Mouse (Mus musculus) neural tube, embryonic 11.5 days (tissue): ENCODE measurements around the gene Ceacam10. TPM values are rescaled to one million over a fixed set of nuclear protein-coding genes. Genes with fewer than 3 reads are reported as not detected.
"Not testable (repeated sequence)": the region's sequence is repeated elsewhere in the genome, so short reads cannot be mapped to it uniquely, and the experiment has no call there.

ENCODE experiments used
- ATAC-seq: fragments of 200-750 bp; cut with Nextera tagmentation; 2 replicates; pipeline ENCODE4 v1.8.0; 2017; ENCODE audit warnings: moderate number of reproducible peaks, mild to moderate bottlenecking, moderate TSS enrichment, moderate library complexity; ENCODE audit not compliant: insufficient read depth, low FRiP score, low TSS enrichment
- DNase-seq: peaks from one replicate; pipeline ENCODE4 v3.0.0-alpha.2; 2015; ENCODE audit warnings: low spot score
- H3K27ac ChIP-seq: fragments of 300-500 bp; sonication (generic); 2 replicates; pipeline ENCODE4 v1.5.1; 2014; ENCODE audit warnings: low read depth, mild to moderate bottlenecking, low read length
- H3K27me3 ChIP-seq: fragments of 300-500 bp; sonication (generic); 2 replicates; pipeline ENCODE4 v1.6.1; 2014; ENCODE audit warnings: mild to moderate bottlenecking, low read length, mixed read lengths; ENCODE audit not compliant: control insufficient read depth, insufficient read depth
- H3K36me3 ChIP-seq: fragments of 300-500 bp; sonication (generic); 2 replicates; pipeline ENCODE4 v1.6.1; 2014; ENCODE audit warnings: mild to moderate bottlenecking, low read length, moderate library complexity, mixed read lengths; ENCODE audit not compliant: control insufficient read depth, insufficient read depth
- H3K4me1 ChIP-seq: fragments of 300-500 bp; sonication (generic); 2 replicates; pipeline ENCODE4 v1.6.1; 2014; ENCODE audit warnings: low read length, mixed read lengths; ENCODE audit not compliant: control insufficient read depth, insufficient read depth
- H3K4me2 ChIP-seq: fragments of 300-500 bp; sonication (generic); 2 replicates; pipeline ENCODE4 v1.6.1; 2014; ENCODE audit warnings: low read depth, mild to moderate bottlenecking, moderate library complexity
- H3K4me3 ChIP-seq: fragments of 300-500 bp; sonication (generic); 2 replicates; pipeline ENCODE4 v1.5.1; 2014; ENCODE audit warnings: low read depth, low read length
- H3K9ac ChIP-seq: fragments of 300-500 bp; sonication (generic); 2 replicates; pipeline ENCODE4 v1.6.1; 2014; ENCODE audit warnings: mild to moderate bottlenecking, low read length
- H3K9me3 ChIP-seq: fragments of 300-500 bp; sonication (generic); 2 replicates; pipeline ENCODE4 v1.6.1; 2016; ENCODE audit warnings: low read length; ENCODE audit not compliant: control insufficient read depth
- WGBS: fragments of 180-500 bp; shearing (Covaris S2); extraction: QIAGEN DNeasy Blood & Tissue Kit; methylation state at CpG from one replicate; pipeline ENCODE4 v1.1.7; 2014; 5-methylcytosine and 5-hydroxymethylcytosine counted together
- polyA plus RNA-seq: library from polyadenylated mRNA; unstranded; fragments of >200 nt; fragmentation: Nextera tagmentation; extraction: Ambion mirVana; gene quantifications from 2 replicates; pipeline ENCODE4 v1.2.1, GENCODE M21; 2014

The Ceacam10 gene
- polyA plus RNA-seq, result not detected in 2 replicates

DNA sequence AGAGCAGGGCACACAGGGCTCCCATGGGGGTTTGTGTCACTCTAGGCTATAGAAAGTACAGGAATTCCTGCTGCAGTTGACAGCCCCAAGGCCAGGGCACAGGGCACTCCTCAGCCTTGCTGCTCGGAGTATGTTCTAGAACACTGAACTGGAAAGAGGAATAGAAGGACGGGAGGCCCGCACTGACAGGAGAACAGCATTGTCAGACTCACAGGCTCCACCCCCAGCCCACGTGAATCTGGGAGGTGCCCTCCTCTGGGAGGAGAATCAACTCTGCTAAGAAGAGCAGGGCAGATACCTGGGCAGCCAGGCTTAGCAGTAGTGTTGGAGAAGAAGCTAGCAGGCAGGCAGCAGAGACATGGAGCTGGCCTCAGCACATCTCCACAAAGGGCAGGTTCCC lies at the start of gene Ceacam10:
TSS of gene Ceacam10 (plus strand) at position 289 of the 400 bp plus-strand sequence.
- H3K9ac ChIP-seq, H3K27ac ChIP-seq, H3K4me2 ChIP-seq, ATAC-seq, H3K9me3 ChIP-seq, H3K27me3 ChIP-seq, H3K4me1 ChIP-seq, DNase-seq, H3K36me3 ChIP-seq, H3K4me3 ChIP-seq: not testable (repeated sequence)
- 49% methylated on average over 4 of the region's 4 CpGs for WGBS

- no peak overlapping the region for H3K27ac ChIP-seq
- H3K36me3 ChIP-seq, result no peaks in the 10 kb centered on the region
- H3K9ac ChIP-seq, result no peak overlapping the region
- no peaks in the 10 kb centered on the region for H3K4me1 ChIP-seq
- H3K4me2 ChIP-seq, result peak overlapping the region; percentile 34
- peak; percentile 67 for DNase-seq
- H3K9me3 ChIP-seq, result no peaks in the 10 kb centered on the region
- ATAC-seq, result peak; percentile 75
- H3K4me3 ChIP-seq, result no peak overlapping the region
- H3K27me3 ChIP-seq, result no peaks in the 10 kb centered on the region
- 16% methylated on average over 17 of the region's 17 CpGs for WGBS
Observed at GRCm38 (mm10) chr7:24735970-24736670, 40.9 kb upstream of the Ceacam10 start.

GRCm38 (mm10) chr7:24750695-24751094 lies 26.3 kb upstream of the Ceacam10 start:
- H3K4me3 ChIP-seq, result no peak overlapping the region
- DNase-seq (no peak), ATAC-seq (no peak)
- no peaks in the 10 kb centered on the region for H3K9me3 ChIP-seq
- no peak overlapping the region for H3K27ac ChIP-seq
- H3K36me3 ChIP-seq, result no peaks in the 10 kb centered on the region
- no peaks in the 10 kb centered on the region for H3K4me1 ChIP-seq
- no peaks in the 10 kb centered on the region for H3K27me3 ChIP-seq
- no peak overlapping the region for H3K9ac ChIP-seq
- H3K4me2 ChIP-seq, result no peak overlapping the region
- 62% methylated on average over 4 of the region's 4 CpGs for WGBS

DNA sequence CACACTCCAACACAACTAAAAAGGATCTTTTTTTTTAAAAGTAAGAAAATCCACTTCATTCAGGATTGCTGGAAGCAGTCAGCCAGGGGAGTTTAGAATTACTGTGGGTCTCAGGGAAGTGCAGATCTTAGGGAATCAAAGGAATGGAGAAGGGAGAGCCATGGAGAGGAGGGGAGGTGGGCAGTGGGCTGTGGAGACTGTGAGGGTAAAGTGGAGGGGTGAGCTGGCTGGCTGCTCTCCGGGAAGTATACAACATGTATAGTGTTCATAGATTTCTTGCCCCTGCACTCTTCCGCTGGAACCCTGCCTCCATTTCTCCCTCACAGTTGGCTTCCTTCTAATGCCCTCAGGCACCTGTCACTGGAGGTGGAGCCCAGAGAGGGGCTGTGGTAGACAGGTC lies 25.4 kb upstream of the Ceacam10 start:
- no peak overlapping the region for H3K4me3 ChIP-seq
- DNase-seq, result no peak
- 76% methylated on average over 2 of the region's 2 CpGs for WGBS
- no peaks in the 10 kb centered on the region for H3K4me1 ChIP-seq
- ATAC-seq, result no peak
- no peak overlapping the region for H3K27ac ChIP-seq
- H3K27me3 ChIP-seq, result no peaks in the 10 kb centered on the region
- H3K36me3 ChIP-seq, result no peaks in the 10 kb centered on the region
- no peaks in the 10 kb centered on the region for H3K9me3 ChIP-seq
- H3K9ac ChIP-seq, result no peak overlapping the region
- no peak overlapping the region for H3K4me2 ChIP-seq

DNA sequence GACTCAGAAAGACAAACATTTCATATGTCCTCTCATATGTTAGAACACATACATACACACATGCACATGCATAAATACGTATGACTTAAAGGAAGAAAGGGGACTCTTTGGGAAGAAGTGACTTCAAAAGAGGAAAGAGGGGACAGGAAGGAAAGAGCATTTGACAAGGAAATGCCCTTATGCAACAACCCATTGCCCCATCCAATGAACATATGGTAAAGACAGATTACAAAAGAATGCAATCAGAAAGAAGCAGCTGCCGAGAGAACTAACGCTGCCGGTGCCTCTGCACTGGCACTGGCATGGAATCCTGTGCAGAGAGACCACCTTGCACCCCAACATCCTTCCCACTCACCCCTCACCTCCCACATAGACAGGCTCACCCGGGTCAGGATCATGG lies 23.5 kb upstream of the Ceacam10 start:
- ATAC-seq (no peak), DNase-seq (no peak)
- Histone ChIP-seq H3K4me1 (no peaks in the 10 kb centered on the region), H3K9me3 (no peaks in the 10 kb centered on the region), H3K36me3 (no peaks in the 10 kb centered on the region), H3K27me3 (no peaks in the 10 kb centered on the region), H3K27ac (no peak overlapping the region), H3K4me3 (no peak overlapping the region), H3K9ac (no peak overlapping the region), H3K4me2 (no peak overlapping the region)
- 85% methylated on average over 5 of the region's 5 CpGs for WGBS

DNA sequence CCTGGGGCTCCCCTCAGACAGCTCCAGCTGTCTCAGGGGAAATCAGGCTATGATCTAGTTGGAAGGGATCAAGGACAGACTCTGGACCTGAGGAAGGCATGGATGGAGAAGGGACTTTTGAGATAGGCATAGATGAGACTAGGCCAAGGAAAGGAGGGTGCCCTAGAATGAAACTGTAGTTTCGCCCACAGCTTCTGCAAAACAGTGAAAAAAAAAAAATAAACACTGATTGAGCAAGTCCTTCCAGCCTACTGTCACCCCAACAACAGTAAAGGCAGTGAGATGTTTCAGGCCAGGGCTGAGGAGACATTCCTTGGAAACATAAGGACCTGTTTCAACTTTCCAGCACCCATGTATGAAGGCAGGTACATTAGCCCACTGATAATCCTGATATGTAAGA lies 18.5 kb upstream of the Ceacam10 start:
- ATAC-seq (no peak), DNase-seq (no peak)
- H3K4me1 ChIP-seq, result no peaks in the 10 kb centered on the region
- H3K9ac ChIP-seq, result no peak overlapping the region
- H3K4me2 ChIP-seq, result no peak overlapping the region
- H3K4me3 ChIP-seq, result no peak overlapping the region
- WGBS, result 80% methylated on average over 1 of the region's 1 CpGs
- H3K27ac ChIP-seq, result no peak overlapping the region
- no peaks in the 10 kb centered on the region for H3K9me3 ChIP-seq
- no peaks in the 10 kb centered on the region for H3K36me3 ChIP-seq
- no peaks in the 10 kb centered on the region for H3K27me3 ChIP-seq

- Histone ChIP-seq H3K9me3 (no peaks in the 10 kb centered on the region), H3K4me2 (no peak within 1 kb of the TSS), H3K9ac (no peak within 1 kb of the TSS), H3K27ac (no peak within 1 kb of the TSS), H3K36me3 (no peaks in the 10 kb centered on the region), H3K27me3 (no peaks in the 10 kb centered on the region), H3K4me1 (no peaks in the 10 kb centered on the region), H3K4me3 (no peak within 1 kb of the TSS)
- ATAC-seq (no peak), DNase-seq (no peak)
- 81% methylated on average over 6 of the region's 6 CpGs for WGBS
Observed at GRCm38 (mm10) chr7:24760211-24760610, 16.8 kb upstream of the Ceacam10 start, which contains the start of gene Cd177. Gene Cd177, minus strand, starts transcription at chr7:24760311.

- Histone ChIP-seq H3K27me3 (no peaks in the 10 kb centered on the region), H3K9me3 (no peaks in the 10 kb centered on the region), H3K4me2 (no peak overlapping the region), H3K4me3 (no peak overlapping the region), H3K36me3 (no peaks in the 10 kb centered on the region), H3K9ac (no peak overlapping the region), H3K27ac (no peak overlapping the region), H3K4me1 (no peaks in the 10 kb centered on the region)
- DNase-seq (no peak), ATAC-seq (no peak)
- 83% methylated on average over 6 of the region's 6 CpGs for WGBS
Observed at GRCm38 (mm10) chr7:24761161-24761560, 15.8 kb upstream of the Ceacam10 start.

GRCm38 (mm10) chr7:24762574-24762973 lies 14.4 kb upstream of the Ceacam10 start:
- WGBS, result 89% methylated on average over 8 of the region's 8 CpGs
- Histone ChIP-seq H3K9ac (no peak overlapping the region), H3K4me1 (no peaks in the 10 kb centered on the region), H3K36me3 (no peaks in the 10 kb centered on the region), H3K4me3 (no peak overlapping the region), H3K27ac (no peak overlapping the region), H3K27me3 (no peaks in the 10 kb centered on the region), H3K9me3 (no peaks in the 10 kb centered on the region), H3K4me2 (no peak overlapping the region)
- ATAC-seq (no peak), DNase-seq (no peak)
